Mouse (Mus musculus) ES-E14 (cell line): ENCODE measurements around the gene Trappc2. TPM values are rescaled to one million over a fixed set of nuclear protein-coding genes. Genes with fewer than 3 reads are reported as not detected.

ENCODE experiments used
- DNase-seq: peaks from one replicate; pipeline ENCODE4 v3.0.0-alpha.2; 2013; ENCODE audit warnings: low read depth, low spot score
- H3K27ac ChIP-seq: 2 replicates; pipeline ENCODE4 v1.5.1; 2012; ENCODE audit warnings: low read depth, mild to moderate bottlenecking, low read length, moderate library complexity, mixed read lengths; ENCODE audit not compliant: poor library complexity, insufficient read depth, severe bottlenecking
- H3K36me3 ChIP-seq: 2 replicates; pipeline ENCODE4 v1.6.1; 2012; ENCODE audit warnings: mild to moderate bottlenecking, low read length, moderate library complexity, mixed read lengths; ENCODE audit not compliant: control insufficient read depth, poor library complexity, insufficient read depth, severe bottlenecking
- H3K4me1 ChIP-seq, 2 experiments: fragments of 150-350 bp in 1 of 2; sonication (generic) in 1 of 2; 2 replicates each; pipeline ENCODE4 v1.6.1; 2012; ENCODE audit warnings: low read length in 2 of 2, mild to moderate bottlenecking in 1 of 2, mixed read lengths in 1 of 2; ENCODE audit not compliant: control insufficient read depth in 2 of 2, insufficient read depth in 2 of 2, poor library complexity in 1 of 2
- H3K4me3 ChIP-seq, 2 experiments: fragments of 150-350 bp in 1 of 2; sonication (generic) in 1 of 2; 2 replicates each; pipeline ENCODE4 v1.5.1; 2012; ENCODE audit warnings: low read length in 2 of 2, low read depth in 1 of 2, mild to moderate bottlenecking in 1 of 2, mixed read lengths in 1 of 2; ENCODE audit not compliant: insufficient read depth in 1 of 2, poor library complexity in 1 of 2, severe bottlenecking in 1 of 2
- H3K9ac ChIP-seq: 2 replicates; pipeline ENCODE4 v1.6.1; 2012; ENCODE audit warnings: low read depth, mild to moderate bottlenecking, low read length, mixed read lengths; ENCODE audit not compliant: poor library complexity, insufficient read depth, severe bottlenecking
- H3K9me3 ChIP-seq: fragments of 150-350 bp; sonication (generic); 2 replicates; pipeline ENCODE4 v1.6.1; 2012; ENCODE audit warnings: low read depth, mild to moderate bottlenecking, low read length; ENCODE audit not compliant: control insufficient read depth, insufficient read depth
- CHD2 ChIP-seq: IDR thresholded peaks from 2 replicates; pipeline ENCODE4 v1.6.1; 2014; ENCODE audit warnings: mild to moderate bottlenecking, low read depth, low read length, inconsistent platforms
- HCFC1 ChIP-seq: IDR thresholded peaks from 2 replicates; pipeline ENCODE4 v1.6.1; 2012; ENCODE audit warnings: low read length, inconsistent platforms, borderline replicate concordance; ENCODE audit not compliant: insufficient read depth
- MAFK ChIP-seq: IDR thresholded peaks from 2 replicates; pipeline ENCODE4 v1.6.1; 2014; ENCODE audit warnings: mild to moderate bottlenecking, low read depth, low read length, inconsistent platforms; ENCODE audit not compliant: insufficient read depth
- ZC3H11A ChIP-seq: IDR thresholded peaks from 2 replicates; pipeline ENCODE4 v1.6.1; 2012; ENCODE audit warnings: low read depth, mild to moderate bottlenecking, inconsistent platforms, low read length, borderline replicate concordance
- ZNF384 ChIP-seq: IDR thresholded peaks from 2 replicates; pipeline ENCODE4 v1.6.1; 2012; ENCODE audit warnings: low read depth, low read length, inconsistent platforms
- in situ Hi-C, 2 experiments: fragments of 600-800 bp; cut with MboI; formaldehyde crosslinking; loops; one replicate each; pipeline ENCODE4 v1.15.1; 2025; ENCODE audit warnings: low sequenced_read_pairs in 2 of 2, inconsistent platforms in 1 of 2; ENCODE audit not compliant: unreplicated experiment in 2 of 2
- total RNA-seq: library from RNA; depleted of rRNA; stranded (reverse); fragments of 300-350 nt; gene quantifications from 2 replicates; pipeline ENCODE4 v1.2.3, GENCODE M21; 2012; rRNA removed

Trappc2 gene
- total RNA-seq, 1 experiment = 13.3 TPM

- H3K36me3 ChIP-seq = no peaks in the 10 kb centered on the region; the same call in 1 of the 2 replicates
- in situ Hi-C loops = no loop called here
- no peaks in the 10 kb centered on the region for H3K9me3 ChIP-seq
- TF ChIP-seq ZC3H11A = no peak
- peak within 1 kb of the TSS; percentile 83 for H3K27ac ChIP-seq
- peak within 1 kb of the TSS; percentile 97 to 98 for H3K4me3 ChIP-seq
- H3K4me1 ChIP-seq = no peaks in the 10 kb centered on the region; a peak in 2 of 4 replicates
- peak within 1 kb of the TSS; percentile 97 for H3K9ac ChIP-seq
- peak; percentile 86 for DNase-seq
Observed at GRCm38 (mm10) chrX:166479365-166479983, 39.1 kb downstream of the Trappc2 start, which contains the start of gene Rab9. Rab9 (minus strand) TSS chrX:166479867.

- H3K4me3 ChIP-seq = no peak overlapping the region
- no peak for DNase-seq
- no peak overlapping the region for H3K9ac ChIP-seq
- H3K4me1 ChIP-seq = no peaks in the 10 kb centered on the region
- no peaks in the 10 kb centered on the region for H3K36me3 ChIP-seq
- H3K27ac ChIP-seq = no peak overlapping the region
- in situ Hi-C loops = no loop called here
- H3K9me3 ChIP-seq = no peaks in the 10 kb centered on the region
- TF ChIP-seq MAFK (no peak), ZC3H11A (no peak), HCFC1 (no peak), ZNF384 (no peak), CHD2 (no peak)
Observed at GRCm38 (mm10) chrX:166495052-166495451, 54.7 kb downstream of the Trappc2 start.

GRCm38 (mm10) chrX:166497771-166498170 is 57.4 kb downstream of the Trappc2 start:
- no peak for DNase-seq
- H3K4me1 ChIP-seq = no peaks in the 10 kb centered on the region
- no peak overlapping the region for H3K9ac ChIP-seq
- no peak overlapping the region for H3K4me3 ChIP-seq
- no peaks in the 10 kb centered on the region for H3K9me3 ChIP-seq
- in situ Hi-C loops = no loop called here
- H3K27ac ChIP-seq = no peak overlapping the region
- H3K36me3 ChIP-seq = no peaks in the 10 kb centered on the region
- TF ChIP-seq ZNF384 (no peak), MAFK (no peak), HCFC1 (no peak), ZC3H11A (no peak), CHD2 (no peak)

- in situ Hi-C loops = no loop called here
Observed at GRCm38 (mm10) chrX:166499496-166500190, 59.3 kb downstream of the Trappc2 start.

More at GRCm38 (mm10) chrX:166499496-166500190, 59.3 kb downstream of the Trappc2 start:
- H3K36me3 ChIP-seq = no peaks in the 10 kb centered on the region
- H3K4me3 ChIP-seq = no peak overlapping the region
- no peaks in the 10 kb centered on the region for H3K9me3 ChIP-seq
- TF ChIP-seq ZC3H11A (no peak), ZNF384 (no peak)
- no peak for DNase-seq
- H3K27ac ChIP-seq = no peak overlapping the region
- no peaks in the 10 kb centered on the region for H3K4me1 ChIP-seq
- no peak overlapping the region for H3K9ac ChIP-seq

Other genes starting within 250 kb of the Trappc2 start
- gene Gpm6b, start 201.7 kb upstream of the Trappc2 start, total RNA-seq = 1.0 and 1.4 TPM in 2 replicates
- gene Ofd1, start 130 bp downstream of the Trappc2 start, total RNA-seq = 8.0 and 10.7 TPM in 2 replicates
- 16.5 and 30.0 TPM in 2 replicates for gene Rab9, start 39.3 kb downstream of the Trappc2 start, total RNA-seq
- 3.2 and 4.0 TPM in 2 replicates for gene Tceanc, start 78.0 kb downstream of the Trappc2 start, total RNA-seq
- gene Egfl6, start 145.1 kb downstream of the Trappc2 start, total RNA-seq = 0.79 and 1.6 TPM in 2 replicates